Mouse (Mus musculus) liver, adult 2 months (tissue): ENCODE data around the gene Ppp1r21.

Source experiments
- CTCF ChIP-seq: fragments of 200-500 bp; IDR thresholded peaks from 2 replicates; pipeline ENCODE4 v1.5.1; 2011; ENCODE audit warnings: low read depth, low read length, control low read depth
- POLR2A ChIP-seq: fragments of 200-500 bp; IDR thresholded peaks from 2 replicates; pipeline ENCODE4 v1.6.1; 2011; ENCODE audit warnings: low read length, control low read depth; ENCODE audit not compliant: insufficient read depth; ENCODE audit errors: extremely low read depth

DNA sequence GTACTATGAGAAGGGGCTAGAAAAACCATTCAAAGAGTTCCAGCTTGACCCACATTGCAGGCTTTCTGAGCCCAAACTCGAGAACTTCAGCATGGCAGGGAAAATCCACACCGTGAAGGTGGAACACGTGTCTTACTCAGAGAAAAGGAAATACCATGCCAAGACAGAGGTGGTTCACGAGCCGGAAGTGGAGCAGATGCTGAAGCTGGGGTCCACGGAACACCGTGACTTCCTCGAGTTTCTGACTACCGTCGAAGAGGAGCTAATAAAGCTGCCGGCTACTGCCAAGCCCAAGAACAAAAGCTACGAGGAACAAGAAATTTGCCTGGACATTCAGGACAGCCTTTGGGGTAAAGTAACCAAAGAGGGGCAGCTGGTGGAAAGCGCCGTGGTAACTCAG, 106.2 kb downstream of the Ppp1r21 start:
- TF ChIP-seq CTCF (no peak), POLR2A (no peak)
